ENCODE assay signal across 12 mouse cellular contexts in genomic region chr9:69466098-69466497, GRCm38 (mm10). TPM values are rescaled to one million over a fixed set of nuclear protein-coding genes. Genes with fewer than 3 reads are reported as not detected.
DNase-seq lines count a peak whose midpoint lies in the region; ATAC-seq and TF ChIP-seq lines count a peak whose summit lies in the region.
"Had no signal": no experiment of that assay in that cellular context is flagged by ENCODE, and none has a peak within 500 bp of the region (broad histone marks: within the 10 kb centered on the region; RNA-seq: fewer than 3 reads in every experiment).

No protein-coding gene starts in this region.

- no peak for TF ChIP-seq CTCF in small intestine, adult 2 months (IDR thresholded peaks at IDR 0.05; ENCODE audit: extremely low read depth, insufficient read length, insufficient replicate concordance, low read depth, low read length)

- peak; percentile 65 for DNase-seq in adrenal gland, postnatal 14 days
- DNase-seq in adrenal gland, postnatal 25 days: no peak
- DNase-seq in liver, embryonic 13.5 days: no peak
- no peak for DNase-seq in embryonic facial prominence, embryonic 14.5 days (ENCODE audit: low spot score)
- no peak for DNase-seq in cerebellum, postnatal 36 days
- no peak for DNase-seq in gastrocnemius, postnatal 25 days
- DNase-seq: cerebellum, adult 2 months; left cerebral cortex, postnatal 4 days had no signal

- no peak overlapping the region for H3K4me2 ChIP-seq in liver, embryonic 13.5 days
- no peak overlapping the region for H3K4me2 ChIP-seq in liver, embryonic 12.5 days
- H3K4me2 ChIP-seq in embryonic facial prominence, embryonic 14.5 days (ENCODE audit: low read depth, low read length): no peak overlapping the region
- H3K4me2 ChIP-seq: forebrain, embryonic 12.5 days; midbrain, embryonic 15.5 days had no signal

- peaks cover 30% of the 10 kb centered on the region for H3K4me1 ChIP-seq in liver, embryonic 13.5 days (replicated peaks)
- peaks cover 16% of the 10 kb centered on the region for H3K4me1 ChIP-seq in liver, embryonic 12.5 days
- H3K4me1 ChIP-seq in embryonic facial prominence, embryonic 14.5 days (ENCODE audit: control insufficient read depth, insufficient read depth, low read length): peaks cover 62% of the 10 kb centered on the region
- peaks cover 46% of the 10 kb centered on the region for H3K4me1 ChIP-seq in small intestine, adult 2 months (ENCODE audit: control insufficient read depth, insufficient read depth, insufficient read length, low read length)

- peaks cover 9% of the 10 kb centered on the region; the same call in 1 of the 2 replicates for H3K36me3 ChIP-seq in liver, embryonic 13.5 days
- H3K36me3 ChIP-seq in liver, embryonic 12.5 days: no peaks in the 10 kb centered on the region; the same call in 1 of the 2 replicates
- peaks cover 65% of the 10 kb centered on the region for H3K36me3 ChIP-seq in embryonic facial prominence, embryonic 14.5 days (ENCODE audit: control insufficient read depth, insufficient read depth, low read length)
- H3K36me3 ChIP-seq in small intestine, adult 2 months (ENCODE audit: control insufficient read depth, insufficient read depth, low read length): peaks cover 64% of the 10 kb centered on the region
- H3K36me3 ChIP-seq: forebrain, embryonic 12.5 days; midbrain, embryonic 15.5 days had no signal

- H3K27ac ChIP-seq in liver, embryonic 13.5 days: no peak overlapping the region
- no peak overlapping the region for H3K27ac ChIP-seq in liver, embryonic 12.5 days
- peak overlapping the region; percentile 78 for H3K27ac ChIP-seq in embryonic facial prominence, embryonic 14.5 days (replicated peaks; ENCODE audit: low read depth, low read length)
- peak overlapping the region; percentile 65 for H3K27ac ChIP-seq in small intestine, adult 2 months (ENCODE audit: insufficient read depth, low read depth, low read length)
- H3K27ac ChIP-seq: forebrain, embryonic 12.5 days; midbrain, embryonic 15.5 days had no signal

- ATAC-seq in liver, embryonic 13.5 days (ENCODE audit: low read depth): peak; percentile 63
- no peak for ATAC-seq in liver, embryonic 12.5 days
- ATAC-seq in embryonic facial prominence, embryonic 14.5 days (ENCODE audit: low read depth): no peak
- ATAC-seq: midbrain, embryonic 15.5 days had no signal

- 46% methylated on average over 4 of the region's 4 CpGs for WGBS in liver, embryonic 13.5 days (ENCODE audit: insufficient replicate concordance)
- WGBS in liver, embryonic 12.5 days (ENCODE audit: insufficient replicate concordance): 58% methylated on average over 4 of the region's 4 CpGs
- 73% methylated on average over 4 of the region's 4 CpGs for WGBS in embryonic facial prominence, embryonic 14.5 days
- 36% methylated on average over 4 of the region's 4 CpGs for WGBS in small intestine, adult 2 months

- no peak overlapping the region for H3K9ac ChIP-seq in liver, embryonic 13.5 days
- no peak overlapping the region for H3K9ac ChIP-seq in liver, embryonic 12.5 days
- H3K9ac ChIP-seq in embryonic facial prominence, embryonic 14.5 days (ENCODE audit: low read depth, low read length): no peak overlapping the region
- H3K9ac ChIP-seq: forebrain, embryonic 12.5 days; midbrain, embryonic 15.5 days had no signal

- no peaks in the 10 kb centered on the region for H3K9me3 ChIP-seq in liver, embryonic 13.5 days (replicated peaks)
- H3K9me3 ChIP-seq in liver, embryonic 12.5 days (replicated peaks): no peaks in the 10 kb centered on the region
- no peaks in the 10 kb centered on the region for H3K9me3 ChIP-seq in embryonic facial prominence, embryonic 14.5 days (ENCODE audit: control insufficient read depth, low read length)
- H3K9me3 ChIP-seq: forebrain, embryonic 12.5 days; midbrain, embryonic 15.5 days had no signal

- H3K27me3 ChIP-seq in liver, embryonic 13.5 days: no peaks in the 10 kb centered on the region
- H3K27me3 ChIP-seq in liver, embryonic 12.5 days (replicated peaks): no peaks in the 10 kb centered on the region
- H3K27me3 ChIP-seq in embryonic facial prominence, embryonic 14.5 days (replicated peaks; ENCODE audit: control insufficient read depth, insufficient read depth, low read length): no peaks in the 10 kb centered on the region
- no peaks in the 10 kb centered on the region for H3K27me3 ChIP-seq in small intestine, adult 2 months (ENCODE audit: control insufficient read depth, insufficient read depth, low read length)
- H3K27me3 ChIP-seq: forebrain, embryonic 12.5 days; midbrain, embryonic 15.5 days had no signal

- no peak overlapping the region for H3K4me3 ChIP-seq in liver, embryonic 13.5 days (replicated peaks)
- H3K4me3 ChIP-seq in liver, embryonic 12.5 days: no peak overlapping the region
- no peak overlapping the region for H3K4me3 ChIP-seq in embryonic facial prominence, embryonic 14.5 days (ENCODE audit: low read depth, low read length)
- H3K4me3 ChIP-seq in small intestine, adult 2 months (ENCODE audit: low read depth, low read length): no peak overlapping the region
- H3K4me3 ChIP-seq: forebrain, embryonic 12.5 days; midbrain, embryonic 15.5 days had no signal

- TF ChIP-seq POLR2A in small intestine, adult 2 months (IDR thresholded peaks at IDR 0.05; ENCODE audit: low read depth, low read length): no peak

RNA-seq across cellular contexts. Expression of gene Anxa2, which starts 12.7 kb away (rescaled TPM):
- total RNA-seq in adrenal gland, postnatal 14 days (2021): 302 and 335 TPM in 2 replicates
- total RNA-seq in adrenal gland, postnatal 25 days (2021): 390 and 445 TPM in 2 replicates
- polyA plus RNA-seq in liver, embryonic 13.5 days (2015; fragmentation: Nextera tagmentation; extraction: Ambion mirVana): 94.0 and 100 TPM in 2 replicates
- polyA plus RNA-seq in liver, embryonic 12.5 days (2016; fragmentation: Nextera tagmentation; extraction: Ambion mirVana): 92.8 and 98.0 TPM in 2 replicates
- 1,306 and 1,330 TPM in 2 replicates for polyA plus RNA-seq in embryonic facial prominence, embryonic 14.5 days (2014; fragmentation: Nextera tagmentation; extraction: Ambion mirVana)
- 269 and 791 TPM in 2 replicates for polyA plus RNA-seq in small intestine, adult 2 months (2012; rRNA removed)
- 10 to 100 TPM; 52.8 to 74.7 TPM for total RNA-seq in gastrocnemius, postnatal 25 days (2021)

Comparison
In these comparisons a context has a peak if more than half of its experiments do, and no peak if none do; other contexts are left out.
1. H3K27ac ChIP-seq: peak in embryonic facial prominence, embryonic 14.5 days (single experiment) and small intestine, adult 2 months (single experiment); none in liver, embryonic 13.5 days (single experiment) and liver, embryonic 12.5 days (single experiment).